1 mouse cellular context compared by ENCODE assay signal in genomic region chr4:138972139-138972826, GRCm38 (mm10).
A peak's percentile ranks its signal among the peaks of the same experiment; 100 is the strongest.
TF ChIP-seq lines count a peak whose summit lies in the region.

No protein-coding gene starts in this region.

TF ChIP-seq in MEL, 35 proteins besides CTCF, POLR2A, EP300 and RAD21 (continued from another document):
- no peak for TF ChIP-seq GATA1 (IDR thresholded peaks at IDR 0.05; ENCODE audit: low read depth, low read length)
- no peak for TF ChIP-seq ZNF384 (IDR thresholded peaks at IDR 0.05; ENCODE audit: low read depth, low read length)
- TF ChIP-seq CHD2 (IDR thresholded peaks at IDR 0.05; ENCODE audit: low read length) = no peak
- peak; percentile 57; the same call in 1 of the 2 replicates for TF ChIP-seq TCF12 (IDR thresholded peaks at IDR 0.05; ENCODE audit: low read depth, low read length)
- TF ChIP-seq RCOR1 (IDR thresholded peaks at IDR 0.05; ENCODE audit: low read depth, low read length) = no peak; the same call in 1 of the 2 replicates
- no peak for TF ChIP-seq E2F4 (IDR thresholded peaks at IDR 0.05; ENCODE audit: borderline replicate concordance, low read depth, low read length)
- no peak for TF ChIP-seq NRF1 (IDR thresholded peaks at IDR 0.05; ENCODE audit: insufficient read depth, low read depth, low read length, poor library complexity, severe bottlenecking)
- TF ChIP-seq BHLHE40 (IDR thresholded peaks at IDR 0.05; ENCODE audit: borderline replicate concordance, low read depth, low read length) = no peak
- no peak; the same call in 1 of the 2 replicates for TF ChIP-seq ZMIZ1 (IDR thresholded peaks at IDR 0.05; ENCODE audit: low read depth, low read length)
- no peak for TF ChIP-seq MAX (IDR thresholded peaks at IDR 0.05; ENCODE audit: low read length)
- no peak for TF ChIP-seq POLR2AphosphoS5 (IDR thresholded peaks at IDR 0.05; ENCODE audit: borderline replicate concordance, low read depth, low read length)
- TF ChIP-seq USF1 (IDR thresholded peaks at IDR 0.05; ENCODE audit: low read depth, low read length) = peak; percentile 91
- TF ChIP-seq SIN3A (IDR thresholded peaks at IDR 0.05; ENCODE audit: low read length) = peak; percentile 31; the same call in 1 of the 2 replicates
- TF ChIP-seq MAZ (IDR thresholded peaks at IDR 0.05; ENCODE audit: low read depth, low read length) = no peak
- TF ChIP-seq ZKSCAN1 (IDR thresholded peaks at IDR 0.05; ENCODE audit: low read depth, low read length) = peak; percentile 96
